In genomic region chr6:122308505-122309393, GRCm38 (mm10) we compare ENCODE assay signal across 7 mouse cellular contexts. TPM values are rescaled to one million over a fixed set of nuclear protein-coding genes. Genes with fewer than 3 reads are reported as not detected.
A peak's percentile ranks its signal among the peaks of the same experiment; 100 is the strongest.
DNase-seq lines count a peak whose midpoint lies in the region; ATAC-seq lines count a peak whose summit lies in the region.

M6pr (plus strand) TSS chr6:122308720.

- peak within 1 kb of the TSS; percentile 80 for H3K9ac ChIP-seq in embryonic facial prominence, embryonic 12.5 days
- peak within 1 kb of the TSS; percentile 83 for H3K9ac ChIP-seq in limb, embryonic 11.5 days (ENCODE audit: low read length)
- H3K9ac ChIP-seq in midbrain, embryonic 14.5 days (replicated peaks; ENCODE audit: low read length) = peak within 1 kb of the TSS; percentile 86

- peak; percentile 90 for DNase-seq in adrenal gland, postnatal 25 days
- DNase-seq in heart, adult 11 months = peak; percentile 100
- DNase-seq in kidney, adult 18-20 months = peak; percentile 97
- peak; percentile 95 for DNase-seq in limb, embryonic 11.5 days (ENCODE audit: low spot score)
- DNase-seq in midbrain, embryonic 14.5 days = peak; percentile 97
- DNase-seq in spleen, adult 18-20 months = peak; percentile 85 to 93

- peak within 1 kb of the TSS; percentile 71 for H3K4me2 ChIP-seq in embryonic facial prominence, embryonic 12.5 days (replicated peaks)
- peak within 1 kb of the TSS; percentile 74 for H3K4me2 ChIP-seq in limb, embryonic 11.5 days (ENCODE audit: low read depth, severe bottlenecking)
- H3K4me2 ChIP-seq in midbrain, embryonic 14.5 days (ENCODE audit: low read length) = peak within 1 kb of the TSS; percentile 91

- peaks cover 22% of the 10 kb centered on the region for H3K4me1 ChIP-seq in embryonic facial prominence, embryonic 12.5 days
- peaks cover 13% of the 10 kb centered on the region for H3K4me1 ChIP-seq in limb, embryonic 11.5 days (ENCODE audit: control insufficient read depth, insufficient read depth, low read length)
- peaks cover 17% of the 10 kb centered on the region for H3K4me1 ChIP-seq in midbrain, embryonic 14.5 days (ENCODE audit: control insufficient read depth, insufficient read depth, low read length)

- under 1% methylated on average over 49 of the region's 49 CpGs for WGBS in embryonic facial prominence, embryonic 12.5 days
- under 1% methylated on average over 49 of the region's 49 CpGs for WGBS in limb, embryonic 11.5 days
- under 1% methylated on average over 49 of the region's 49 CpGs for WGBS in midbrain, embryonic 14.5 days

- no peaks in the 10 kb centered on the region for H3K27me3 ChIP-seq in embryonic facial prominence, embryonic 12.5 days
- no peaks in the 10 kb centered on the region for H3K27me3 ChIP-seq in limb, embryonic 11.5 days (ENCODE audit: control insufficient read depth, insufficient read depth, low read length)
- H3K27me3 ChIP-seq in midbrain, embryonic 14.5 days (ENCODE audit: control insufficient read depth, insufficient read depth, low read length) = no peaks in the 10 kb centered on the region

- peak; percentile 99 for ATAC-seq in embryonic facial prominence, embryonic 12.5 days (ENCODE audit: insufficient number of reproducible peaks, insufficient read depth, low FRiP score, low TSS enrichment)
- ATAC-seq in limb, embryonic 11.5 days (ENCODE audit: insufficient number of reproducible peaks, low FRiP score, low TSS enrichment, low read depth) = peak; percentile 99
- ATAC-seq in midbrain, embryonic 14.5 days (ENCODE audit: low FRiP score, low TSS enrichment) = peak; percentile 98

- no peaks in the 10 kb centered on the region for H3K9me3 ChIP-seq in embryonic facial prominence, embryonic 12.5 days
- no peaks in the 10 kb centered on the region for H3K9me3 ChIP-seq in limb, embryonic 11.5 days (ENCODE audit: control insufficient read depth, low read length)
- H3K9me3 ChIP-seq in midbrain, embryonic 14.5 days (ENCODE audit: control insufficient read depth, low read length) = no peaks in the 10 kb centered on the region

- H3K4me3 ChIP-seq in embryonic facial prominence, embryonic 12.5 days = peak within 1 kb of the TSS; percentile 83
- peak within 1 kb of the TSS; percentile 82 for H3K4me3 ChIP-seq in limb, embryonic 11.5 days (ENCODE audit: low read depth, low read length)
- peak within 1 kb of the TSS; percentile 82 for H3K4me3 ChIP-seq in midbrain, embryonic 14.5 days (replicated peaks; ENCODE audit: low read depth, low read length)

- H3K36me3 ChIP-seq in embryonic facial prominence, embryonic 12.5 days = peaks cover 12% of the 10 kb centered on the region
- H3K36me3 ChIP-seq in limb, embryonic 11.5 days (ENCODE audit: control insufficient read depth, insufficient read depth, low read length) = no peaks in the 10 kb centered on the region
- H3K36me3 ChIP-seq in midbrain, embryonic 14.5 days (ENCODE audit: control insufficient read depth, insufficient read depth, low read length) = peaks cover 19% of the 10 kb centered on the region

- H3K27ac ChIP-seq in embryonic facial prominence, embryonic 12.5 days = peak within 1 kb of the TSS; percentile 69
- 0 out of 2 replicates have a peak within 1 kb of the TSS, but pooled peaks have one; percentile 16 for H3K27ac ChIP-seq in limb, embryonic 11.5 days (replicated peaks; ENCODE audit: low read depth, low read length)
- peak within 1 kb of the TSS; percentile 68 for H3K27ac ChIP-seq in midbrain, embryonic 14.5 days (replicated peaks; ENCODE audit: low read depth, low read length)

RNA-seq across cellular contexts. Expression of gene M6pr, which starts in this region (rescaled TPM):
- total RNA-seq in adrenal gland, postnatal 25 days (2021) = 159 and 168 TPM in 2 replicates
- 72.6 and 75.1 TPM in 2 replicates for polyA plus RNA-seq in embryonic facial prominence, embryonic 12.5 days (2016; fragmentation: Nextera tagmentation; extraction: Ambion mirVana)
- 82.0 and 85.4 TPM in 2 replicates for polyA plus RNA-seq in limb, embryonic 11.5 days (2014; fragmentation: Nextera tagmentation; extraction: Ambion mirVana)
- 40.2 and 60.9 TPM in 2 replicates for polyA plus RNA-seq in midbrain, embryonic 14.5 days (2014; fragmentation: Nextera tagmentation; extraction: Ambion mirVana)

Comparison
In these comparisons a context has a peak if more than half of its experiments do, and no peak if none do; other contexts are left out.
1. Peak in every context shown above with its lines: DNase-seq, ATAC-seq, H3K4me3 ChIP-seq and H3K27ac ChIP-seq.
2. H3K27ac ChIP-seq: peak in every context shown above with its lines; median percentile 69 in embryonic facial prominence, embryonic 12.5 days; 68 in midbrain, embryonic 14.5 days; 16 in limb, embryonic 11.5 days.